Mouse (Mus musculus) fat pad, adult 2 months (tissue): ENCODE data around the gene S100b.

Source experiments
- DNase-seq: peaks from one replicate; pipeline ENCODE4 v3.0.0-alpha.2; 2011; ENCODE audit warnings: low read depth, low spot score; ENCODE audit errors: extremely low read depth

S100b gene

GRCm38 (mm10) chr10:76259566-76260232 is 6.0 kb downstream of the S100b start:
- DNase-seq, result no peak

GRCm38 (mm10) chr10:76260358-76261059 is 6.9 kb downstream of the S100b start:
- DNase-seq, result no peak

GRCm38 (mm10) chr10:76261447-76261846 is 7.8 kb downstream of the S100b start:
- no peak for DNase-seq

GRCm38 (mm10) chr10:76262431-76262830 is 8.8 kb downstream of the S100b start:
- no peak for DNase-seq

GRCm38 (mm10) chr10:76271238-76271637 is 17.6 kb downstream of the S100b start:
- no peak for DNase-seq

- DNase-seq, result no peak
These were observed 21.6 kb downstream of the S100b start for GRCm38 (mm10) chr10:76275256-76275655.

- DNase-seq, result no peak
These were observed 25.0 kb downstream of the S100b start for GRCm38 (mm10) chr10:76278541-76279097.

- DNase-seq, result no peak
These were observed 34.8 kb downstream of the S100b start for GRCm38 (mm10) chr10:76288268-76288993.

GRCm38 (mm10) chr10:76289052-76289451 is 35.4 kb downstream of the S100b start:
- no peak for DNase-seq

- DNase-seq, result no peak
These were observed 36.5 kb downstream of the S100b start for GRCm38 (mm10) chr10:76289936-76290671.

- DNase-seq, result no peak
These were observed 39.6 kb downstream of the S100b start for GRCm38 (mm10) chr10:76293222-76293621.

GRCm38 (mm10) chr10:76300133-76300532 is 46.5 kb downstream of the S100b start:
- DNase-seq, result no peak

GRCm38 (mm10) chr10:76306738-76307137 is 53.1 kb downstream of the S100b start:
- DNase-seq, result no peak
